Mouse (Mus musculus) heart, adult 2 months (tissue): ENCODE measurements at regions not wholly inside any gene's neighbourhood (a gene's known extent, or its start where the extent isn't known, plus 50 kb on each side); places are given as distances from the start of the nearest gene placed in this dataset.

ENCODE experiments used
- CTCF ChIP-seq: fragments of 200-600 bp; IDR thresholded peaks from 2 replicates; pipeline ENCODE4 v1.8.1; 2022; ENCODE audit warnings: antibody characterized with exemption, mild to moderate bottlenecking, moderate library complexity
- EP300 ChIP-seq: fragments of 200-500 bp; IDR thresholded peaks from 2 replicates; pipeline ENCODE4 v1.6.1; 2011; ENCODE audit warnings: low read depth, low read length, control low read depth; ENCODE audit not compliant: insufficient read depth
- POLR2A ChIP-seq: fragments of 200-500 bp; IDR thresholded peaks from 2 replicates; pipeline ENCODE4 v1.6.1; 2011; ENCODE audit warnings: mild to moderate bottlenecking, low read depth, low read length, control low read depth; ENCODE audit not compliant: insufficient read depth

- TF ChIP-seq EP300 (no peak), CTCF (no peak), POLR2A (no peak)
Observed at GRCm38 (mm10) chr3:34214233-34214632, 133.1 kb upstream of the Dnajc19 start.
